Mouse (Mus musculus) kidney, postnatal 25 days (tissue): ENCODE measurements around the gene Rtn4rl1.
A peak's percentile ranks its signal among the peaks of the same experiment; 100 is the strongest.

Source experiments
- DNase-seq, 2 experiments: peaks; one replicate each; pipeline ENCODE4 v3.0.0; 2021; ENCODE audit warnings: mixed read lengths in 2 of 2

Gene Rtn4rl1

DNA sequence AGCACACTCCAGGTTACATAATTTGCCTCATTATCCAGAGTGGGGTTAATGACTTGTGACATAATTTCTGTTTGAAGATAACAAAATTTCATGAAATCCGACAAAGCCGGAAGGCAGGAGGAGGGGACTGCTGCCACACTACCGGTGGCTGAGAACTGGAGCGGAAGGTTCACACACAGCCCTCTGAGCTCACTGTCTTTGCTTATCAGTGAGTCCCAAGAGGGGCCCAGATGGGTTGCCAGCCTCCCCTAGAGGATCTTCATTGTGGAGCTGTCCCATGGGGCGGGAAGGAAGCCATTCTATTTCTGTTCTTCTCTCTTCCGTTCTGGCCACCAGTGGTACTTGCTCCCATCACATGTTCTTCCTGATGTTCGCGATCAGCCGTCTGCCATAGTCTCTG lies 107.4 kb downstream of the Rtn4rl1 start:
- peak in 1 of 2 experiments; percentile 29 for DNase-seq

DNA sequence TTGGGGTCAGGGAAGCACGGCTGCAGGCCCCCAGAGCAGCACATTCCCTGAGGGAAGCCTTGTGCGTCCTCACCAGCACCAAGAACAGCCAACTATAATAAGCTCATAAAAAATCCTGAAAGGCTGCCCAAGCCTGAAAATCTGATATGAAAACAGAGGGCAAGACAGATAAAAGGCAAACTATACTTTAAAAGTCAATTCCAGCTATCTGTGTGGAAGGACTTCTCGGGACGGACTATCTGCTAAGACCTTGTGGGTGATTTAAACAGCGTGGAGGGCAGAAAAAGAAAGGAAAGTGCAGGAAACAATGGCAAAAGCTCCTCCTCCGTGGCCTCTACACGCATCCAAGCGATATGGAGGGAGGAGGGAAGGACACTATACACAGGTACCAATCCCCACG lies 111.2 kb downstream of the Rtn4rl1 start:
- DNase-seq = no peak

DNA sequence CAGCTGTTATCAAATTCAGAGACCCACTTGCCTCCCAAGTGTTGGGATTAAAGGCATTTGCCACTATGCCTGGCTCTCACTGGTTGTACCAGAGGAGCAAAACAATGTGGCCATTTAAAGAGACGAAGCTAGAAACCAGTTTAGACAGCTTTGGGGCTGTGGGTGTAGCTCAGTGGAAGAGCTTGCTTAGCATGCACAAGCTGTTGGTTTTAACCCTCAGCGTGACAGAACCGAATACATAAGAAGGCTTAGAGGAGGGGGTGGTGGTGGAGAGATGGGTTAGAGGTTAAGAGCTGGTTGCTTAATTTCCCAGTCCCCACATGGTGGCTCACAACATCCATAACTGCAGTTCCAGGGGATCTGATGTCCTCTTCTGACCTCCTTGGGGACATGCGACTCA lies 115.1 kb downstream of the Rtn4rl1 start:
- DNase-seq = peak in 1 of 2 experiments; percentile 27

DNA sequence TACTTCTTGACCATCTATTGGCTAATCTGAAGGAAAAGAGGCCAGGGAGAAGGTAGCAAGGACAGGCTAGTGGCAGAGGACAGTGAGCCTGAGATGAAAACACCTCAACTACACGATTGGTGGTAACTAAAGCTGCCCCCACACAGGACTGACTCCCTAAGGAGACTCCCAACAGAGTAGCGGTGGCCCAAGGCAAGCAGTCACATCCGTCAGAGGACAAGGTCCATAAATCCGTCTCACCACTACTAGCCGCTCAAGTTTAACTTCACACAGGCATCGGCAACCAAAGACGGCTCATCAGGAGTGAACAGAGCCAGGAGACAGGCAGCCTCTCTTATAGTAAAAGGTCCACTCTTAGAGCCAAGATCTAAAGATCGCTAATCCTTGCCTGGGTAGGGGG lies 117.2 kb downstream of the Rtn4rl1 start:
- peak in 1 of 2 experiments; percentile 29 for DNase-seq

DNA sequence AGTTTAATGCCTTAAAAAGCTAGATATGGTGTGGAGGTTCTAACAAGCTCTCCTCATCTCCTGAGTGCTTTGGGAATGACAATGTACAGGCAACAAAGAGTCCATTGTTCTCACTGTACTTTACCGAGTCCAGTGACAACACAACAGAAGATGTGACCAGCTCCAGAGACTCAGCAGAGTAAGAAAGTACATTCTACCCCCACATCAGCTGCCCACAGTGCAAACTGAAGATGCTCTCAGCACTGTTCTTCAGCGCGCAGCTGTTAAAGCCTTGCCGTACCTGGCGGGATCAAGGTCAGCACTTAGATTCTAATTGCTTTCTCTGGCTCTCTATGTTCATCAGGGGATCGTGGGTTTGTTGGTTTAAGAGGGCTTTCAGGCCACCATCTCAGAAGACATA lies 118.2 kb downstream of the Rtn4rl1 start:
- DNase-seq = no peak

DNA sequence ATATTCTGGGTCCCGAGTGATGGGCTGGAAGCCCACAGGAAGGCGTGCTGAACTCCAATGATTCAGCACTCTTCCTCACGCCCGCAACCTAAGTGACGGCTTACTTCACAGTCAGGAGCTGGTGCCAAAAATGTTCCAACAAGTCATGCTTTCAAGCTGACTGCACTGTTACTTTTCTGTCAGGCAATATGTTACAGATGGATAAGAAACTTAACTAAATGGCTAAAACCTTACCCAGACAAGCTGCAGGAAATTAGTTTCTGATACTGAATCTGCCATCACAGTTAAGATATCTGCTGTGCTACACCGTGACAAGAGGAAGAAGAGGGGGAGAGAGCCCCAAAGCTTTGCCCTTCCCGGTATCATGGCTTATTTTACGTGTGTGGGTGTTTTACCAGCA lies 120.3 kb downstream of the Rtn4rl1 start:
- DNase-seq = no peak
